Mouse (Mus musculus) CH12F3 (cell line): ENCODE results near the gene Slc25a42.
"Not testable (repeated sequence)": the region's sequence is repeated elsewhere in the genome, so short reads cannot be mapped to it uniquely, and the experiment has no call there.

ENCODE experiments used
- in situ Hi-C: fragments of 300-500 bp; cut with MboI; formaldehyde crosslinking; loops from 2 replicates; pipeline ENCODE4 v1.14.3; 2020; ENCODE audit warnings: low sequenced_read_pairs

Slc25a42 gene

DNA sequence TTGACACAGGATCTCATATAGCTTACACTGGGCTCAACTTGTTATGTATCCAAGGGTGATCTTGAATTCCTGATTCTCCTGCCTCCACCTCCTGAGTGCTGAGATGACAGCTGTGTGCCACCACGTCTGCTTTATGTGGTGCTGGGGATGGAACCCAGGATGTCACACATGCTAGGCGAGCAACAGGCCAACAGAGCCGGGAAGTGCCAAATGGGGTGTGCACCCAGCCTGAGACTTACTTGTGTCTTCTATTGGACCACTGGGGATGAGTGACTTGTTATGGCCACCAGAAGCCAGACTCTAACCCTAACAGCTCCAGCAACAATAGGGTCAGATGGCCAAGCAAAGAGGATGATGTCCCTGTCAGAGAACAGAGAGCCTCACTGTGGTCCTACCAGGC, 4.1 kb upstream of the Slc25a42 start:
- in situ Hi-C loops: not testable (repeated sequence)

- in situ Hi-C loops: no loop called here
Observed at GRCm38 (mm10) chr8:70215092-70215491, 3.0 kb upstream of the Slc25a42 start.

DNA sequence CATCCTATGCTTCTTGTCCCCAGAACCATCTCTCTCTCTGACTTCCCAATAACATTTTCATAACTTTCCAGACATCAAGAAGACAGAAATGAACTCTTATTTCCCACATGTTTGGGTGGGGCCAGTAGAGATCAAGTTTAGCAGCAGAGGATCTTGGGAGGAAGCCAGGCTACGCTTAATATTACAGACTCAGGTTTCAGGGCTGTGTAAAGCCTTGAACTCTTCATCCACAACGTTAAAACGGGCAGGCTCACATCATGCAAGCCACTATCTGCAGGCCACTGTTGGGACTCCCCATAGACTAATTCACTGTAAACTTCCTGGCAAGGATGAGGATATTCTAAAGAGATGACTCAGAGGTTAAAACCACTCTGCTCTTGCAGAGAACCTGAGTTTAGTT, 2.3 kb upstream of the Slc25a42 start:
- in situ Hi-C loops: no loop called here

- in situ Hi-C loops: no loop called here
Observed at GRCm38 (mm10) chr8:70211726-70212111, 386 bp downstream of the Slc25a42 start.

DNA sequence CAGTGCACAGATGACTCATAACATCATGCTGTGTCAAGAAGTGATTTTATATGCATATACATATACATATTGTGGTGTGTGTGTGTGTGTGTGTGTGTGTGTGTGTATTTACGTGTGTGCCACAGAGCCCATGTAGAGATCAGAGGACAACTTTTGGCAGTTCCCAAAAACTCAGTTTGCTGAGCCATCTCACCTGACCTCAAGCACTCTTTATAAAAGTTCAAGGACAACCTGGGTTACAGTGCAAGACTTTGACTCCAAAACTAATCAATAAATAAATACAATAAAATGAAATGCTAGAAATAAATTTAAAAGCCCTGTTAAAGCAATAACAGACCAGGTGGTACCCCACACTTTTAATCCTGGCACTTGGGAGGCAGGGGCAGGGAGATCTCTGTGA, 830 bp downstream of the Slc25a42 start:
- in situ Hi-C loops: no loop called here

DNA sequence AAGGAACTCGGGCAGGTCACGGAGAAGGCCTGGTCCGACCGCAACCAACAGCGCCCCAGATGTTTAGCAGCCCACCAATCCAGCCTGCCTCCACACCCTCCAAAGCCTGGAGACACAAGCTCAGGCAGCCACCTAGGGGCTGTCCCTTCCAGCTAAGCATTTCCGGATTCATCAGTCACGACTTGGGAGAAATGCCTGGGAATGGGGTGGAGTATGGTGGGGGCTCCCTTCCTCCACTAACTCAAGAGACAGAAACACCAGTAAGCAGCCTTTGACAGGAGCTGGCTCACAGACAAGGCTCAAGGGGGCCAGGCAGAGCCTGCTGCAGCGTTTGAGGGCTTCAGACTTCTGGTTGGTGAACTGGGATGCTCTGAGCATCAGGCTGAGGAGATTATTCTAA, 1.6 kb downstream of the Slc25a42 start:
- in situ Hi-C loops: no loop called here

DNA sequence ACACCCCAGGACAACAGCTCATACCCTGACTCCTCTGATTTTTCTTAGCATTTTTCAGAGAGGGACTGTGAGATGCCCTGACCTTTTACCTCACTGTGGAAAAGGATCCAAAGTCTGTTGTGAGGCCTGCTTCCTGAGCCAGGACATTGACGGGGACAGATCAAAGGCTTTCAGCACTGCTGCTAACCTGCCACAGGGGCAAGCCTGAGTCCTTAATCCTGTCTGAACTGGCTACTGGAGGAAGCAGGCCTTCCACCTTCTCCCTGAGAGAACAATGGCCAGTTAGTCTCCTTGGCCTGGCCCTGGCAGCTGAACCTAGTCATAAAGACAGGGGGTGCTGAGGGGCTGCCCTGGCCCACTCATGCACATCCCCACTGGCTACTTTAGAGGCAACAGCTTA, 4.0 kb downstream of the Slc25a42 start:
- in situ Hi-C loops: no loop called here

- in situ Hi-C loops: no loop called here
Observed at GRCm38 (mm10) chr8:70204757-70205156, 7.3 kb downstream of the Slc25a42 start.

DNA sequence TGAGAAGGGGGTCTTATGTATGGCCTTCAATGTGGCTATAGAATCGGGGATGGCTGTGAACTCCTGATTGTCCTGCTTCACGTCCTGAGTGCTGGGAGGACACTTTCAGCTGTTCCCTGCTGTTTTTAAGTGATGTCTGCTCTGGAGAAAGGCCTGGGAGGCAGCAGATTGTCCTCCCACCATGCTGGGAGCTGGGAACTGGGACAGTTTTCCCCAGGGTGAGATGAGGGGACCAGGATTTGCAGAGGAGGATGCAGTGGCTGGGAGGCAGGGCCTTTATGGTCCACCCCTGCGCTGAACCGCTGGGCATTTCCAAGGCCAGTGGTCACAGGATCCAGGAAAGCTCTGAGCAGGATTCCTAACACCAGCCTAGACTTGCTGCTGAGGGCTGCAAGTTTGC, 9.0 kb downstream of the Slc25a42 start:
- in situ Hi-C loops: no loop called here

- in situ Hi-C loops: no loop called here
Observed at GRCm38 (mm10) chr8:70201417-70201816, 10.7 kb downstream of the Slc25a42 start.

DNA sequence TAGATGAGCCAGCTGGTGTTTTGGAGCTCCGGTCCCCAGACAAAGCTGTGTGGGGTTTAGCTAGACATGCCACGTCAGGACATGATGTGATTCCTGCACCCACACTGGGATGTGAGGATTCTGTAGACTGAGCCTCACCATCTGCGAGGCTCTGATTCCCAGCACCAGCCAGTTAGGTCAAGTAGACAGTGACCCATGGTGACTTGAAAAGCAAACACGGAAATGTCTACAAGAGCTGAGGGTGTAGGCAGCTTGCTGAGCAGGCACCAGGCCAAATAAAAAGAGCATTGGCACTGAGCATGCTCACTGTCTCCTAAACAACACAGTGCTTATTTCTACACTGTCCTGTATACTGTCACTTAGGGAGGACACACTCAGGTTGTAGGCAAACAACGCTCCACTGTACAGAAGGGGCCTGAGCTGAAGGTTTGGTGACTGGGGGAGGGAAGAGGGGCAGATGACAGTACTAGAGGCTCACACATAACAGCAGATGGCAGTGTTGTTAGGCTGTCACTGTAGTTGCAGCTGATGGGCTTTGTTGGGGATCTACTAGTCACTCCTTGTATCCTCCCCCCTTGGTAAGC, 11.9 kb downstream of the Slc25a42 start:
- in situ Hi-C loops: no loop called here

- in situ Hi-C loops: no loop called here
Observed at GRCm38 (mm10) chr8:70197603-70198002, 14.5 kb downstream of the Slc25a42 start.

DNA sequence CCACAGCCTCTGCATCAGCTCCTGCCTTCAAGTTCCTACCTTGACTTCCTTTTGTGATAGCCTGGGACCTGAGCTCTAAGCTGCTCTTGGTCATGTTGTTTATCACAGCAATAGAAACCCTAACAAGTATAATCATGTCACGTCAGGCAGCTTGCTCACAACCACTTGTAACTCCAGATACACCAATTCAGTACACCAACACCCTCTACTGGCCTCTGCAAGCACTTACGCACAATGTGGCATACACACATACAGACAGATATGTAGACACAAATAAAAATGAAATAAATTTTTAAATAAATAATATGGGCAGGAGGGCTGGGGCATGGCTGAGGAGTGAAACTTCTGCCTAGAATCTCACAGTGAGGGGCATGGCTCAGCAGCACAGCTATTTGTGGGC, 16.3 kb downstream of the Slc25a42 start:
- in situ Hi-C loops: no loop called here

DNA sequence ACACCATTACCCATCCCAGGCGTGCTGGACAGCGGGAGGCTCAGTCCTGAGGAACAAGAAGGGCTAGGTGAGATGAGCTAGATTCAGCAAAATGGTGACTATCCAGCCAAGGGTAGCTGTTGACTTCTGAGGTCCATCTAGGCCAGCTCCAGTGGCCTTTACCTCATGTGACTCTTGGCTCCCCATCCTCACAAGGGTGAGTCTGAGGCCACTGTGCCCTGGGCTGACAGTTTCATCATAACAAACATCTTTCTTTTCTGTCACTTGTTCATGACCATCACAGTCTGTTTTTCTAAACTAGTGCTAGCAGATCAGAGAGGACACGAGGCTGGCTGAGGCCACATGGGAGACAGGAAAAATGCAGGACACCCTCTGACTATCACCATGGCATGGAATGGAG, 17.9 kb downstream of the Slc25a42 start:
- in situ Hi-C loops: no loop called here

DNA sequence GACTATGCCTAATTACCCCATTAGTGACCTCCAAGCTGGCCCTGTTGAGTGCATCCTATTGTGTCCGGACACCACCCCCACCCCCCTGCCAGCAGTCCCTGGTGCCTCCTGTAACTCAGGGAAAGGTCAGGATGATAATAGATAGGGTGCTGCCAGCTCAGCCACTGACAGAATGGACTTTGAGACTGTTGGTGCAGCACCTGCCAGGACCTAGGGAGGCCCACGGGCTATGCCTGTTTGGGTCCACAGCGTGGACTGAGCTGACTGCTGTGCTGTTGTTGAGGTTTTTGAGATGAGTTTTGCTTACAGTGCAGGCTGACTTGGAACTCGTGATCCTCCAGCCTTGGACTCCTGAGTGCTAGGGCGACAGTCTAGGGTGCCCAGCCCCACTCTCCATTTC, 18.9 kb downstream of the Slc25a42 start:
- in situ Hi-C loops: no loop called here

DNA sequence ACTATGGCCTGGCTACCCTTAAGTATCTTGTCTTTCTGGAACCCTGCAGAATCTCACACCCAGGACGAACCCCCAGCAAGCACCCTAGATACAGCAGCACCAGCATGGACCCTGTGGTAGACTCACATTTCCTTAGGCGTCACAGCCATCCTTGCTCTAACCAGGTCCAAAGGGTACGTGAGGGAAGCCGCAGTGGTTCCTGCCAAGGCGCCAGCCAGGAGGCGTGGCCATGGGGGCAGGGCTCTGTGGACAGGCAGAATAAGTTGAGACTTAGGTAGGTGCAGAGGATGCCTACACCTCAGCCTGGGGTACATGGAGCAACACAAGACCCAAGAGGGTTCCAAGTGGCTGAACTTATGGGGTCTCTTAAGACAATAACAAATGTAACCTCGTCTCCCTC, 23.4 kb downstream of the Slc25a42 start:
- in situ Hi-C loops: no loop called here

DNA sequence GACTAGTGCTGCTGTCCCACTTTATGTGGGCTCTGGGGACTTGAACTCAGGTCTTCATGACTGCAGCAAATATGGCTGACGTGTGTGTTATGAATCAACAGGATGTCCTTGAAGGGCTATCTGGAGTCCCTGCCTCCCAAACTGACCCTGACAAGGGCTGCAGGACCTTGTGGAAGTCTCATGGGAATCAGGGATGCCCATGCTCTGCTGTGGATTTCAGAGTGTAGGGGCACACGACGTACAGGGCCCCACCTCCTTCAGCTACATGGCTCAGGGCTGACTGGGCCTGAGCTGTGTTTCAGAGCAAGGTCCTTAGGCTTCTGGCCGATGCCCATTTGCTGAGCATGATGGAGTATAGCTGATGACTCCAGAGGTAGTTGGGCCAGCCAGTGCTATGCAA, 28.9 kb downstream of the Slc25a42 start:
- in situ Hi-C loops: no loop called here

DNA sequence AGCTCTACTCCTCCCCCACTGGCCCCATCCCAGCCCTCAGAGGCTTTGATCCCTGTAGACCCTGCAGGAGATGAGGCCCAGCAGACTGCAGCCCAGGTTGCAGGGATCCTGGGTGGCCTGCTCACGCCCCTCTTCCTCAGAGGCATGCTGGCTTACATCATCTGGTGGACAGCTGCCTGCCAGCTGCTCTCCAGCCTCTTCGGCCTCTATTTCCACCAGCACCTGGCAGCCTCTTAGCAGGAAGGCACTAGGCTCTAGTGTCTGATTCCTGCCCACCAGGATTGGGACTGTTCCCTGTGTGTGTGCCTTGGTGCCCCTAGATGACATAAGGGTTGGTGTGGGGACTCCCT, 30.2 kb downstream of the Slc25a42 start:
- in situ Hi-C loops: no loop called here

GRCm38 (mm10) chr8:70181212-70181902, 30.7 kb downstream of the Slc25a42 start:
- in situ Hi-C loops: no loop called here

GRCm38 (mm10) chr8:70179082-70179481, 33.0 kb downstream of the Slc25a42 start:
- in situ Hi-C loops: no loop called here

GRCm38 (mm10) chr8:70178231-70178630, 33.9 kb downstream of the Slc25a42 start:
- in situ Hi-C loops: no loop called here

GRCm38 (mm10) chr8:70174079-70174478, 38.0 kb downstream of the Slc25a42 start:
- in situ Hi-C loops: no loop called here

DNA sequence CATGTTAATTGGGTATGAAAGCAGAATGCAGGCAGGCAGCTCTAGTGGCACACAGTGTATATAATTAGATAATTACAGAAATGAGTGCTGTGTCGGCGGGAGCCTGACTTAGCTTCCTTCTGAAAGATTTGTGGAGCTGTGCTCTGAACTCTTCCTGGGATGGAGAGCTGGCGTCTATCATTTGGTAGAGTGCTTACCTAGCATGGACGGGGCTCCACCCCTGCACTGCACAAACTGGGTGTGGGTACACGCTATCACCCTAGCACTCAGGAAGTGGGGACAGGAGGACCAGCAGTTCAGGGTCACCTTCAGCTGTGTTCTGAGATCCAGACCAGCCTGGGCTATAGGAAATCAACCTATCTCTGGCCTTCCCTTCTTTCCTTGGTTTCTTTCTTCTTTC, 38.8 kb downstream of the Slc25a42 start:
- in situ Hi-C loops: no loop called here
